Mouse (Mus musculus) liver, postnatal 0 days (tissue): Measurements from ENCODE around the gene Fbxl5. TPM values are rescaled to one million over a fixed set of nuclear protein-coding genes. Genes with fewer than 3 reads are reported as not detected.

Source experiments
- ATAC-seq: fragments of 200-750 bp; cut with Nextera tagmentation; 2 replicates; pipeline ENCODE4 v1.8.0; 2017; ENCODE audit warnings: mild to moderate bottlenecking, moderate library complexity
- DNase-seq: peaks from one replicate; pipeline ENCODE4 v3.0.0-alpha.2; 2016
- H3K27ac ChIP-seq: fragments of 300-500 bp; sonication (generic); 2 replicates; pipeline ENCODE4 v1.5.1; 2014; ENCODE audit warnings: antibody characterized with exemption, moderate library complexity, mild to moderate bottlenecking, low read depth
- H3K27me3 ChIP-seq: fragments of 300-500 bp; sonication (generic); 2 replicates; pipeline ENCODE4 v1.6.1; 2014; ENCODE audit warnings: low read length, control low read depth, mixed read lengths; ENCODE audit not compliant: insufficient read depth
- H3K36me3 ChIP-seq: fragments of 300-500 bp; sonication (generic); replicated peaks from 2 replicates; pipeline ENCODE4 v1.6.1; 2014; ENCODE audit warnings: mild to moderate bottlenecking, control low read depth, low read length, moderate library complexity, mixed read lengths; ENCODE audit not compliant: insufficient read depth
- H3K4me1 ChIP-seq: fragments of 300-500 bp; sonication (generic); 2 replicates; pipeline ENCODE4 v1.6.1; 2014; ENCODE audit warnings: antibody characterized with exemption, mild to moderate bottlenecking, control low read depth; ENCODE audit not compliant: insufficient read depth
- H3K4me2 ChIP-seq: fragments of 300-500 bp; sonication (generic); 2 replicates; pipeline ENCODE4 v1.6.1; 2014; ENCODE audit warnings: low read depth, mild to moderate bottlenecking, low read length, moderate library complexity, mixed read lengths
- H3K4me3 ChIP-seq: fragments of 300-500 bp; sonication (generic); 2 replicates; pipeline ENCODE4 v1.5.1; 2014; ENCODE audit warnings: low read depth, low read length
- H3K9ac ChIP-seq: fragments of 300-500 bp; sonication (generic); replicated peaks from 2 replicates; pipeline ENCODE4 v1.6.1; 2014; ENCODE audit warnings: mild to moderate bottlenecking, moderate library complexity
- H3K9me3 ChIP-seq: fragments of 300-500 bp; sonication (generic); 2 replicates; pipeline ENCODE4 v1.6.1; 2016; ENCODE audit warnings: mild to moderate bottlenecking, control low read depth, low read length, mixed read lengths
- CTCF ChIP-seq: sonication (generic); IDR thresholded peaks from 2 replicates; pipeline ENCODE4 v1.5.1; 2016; ENCODE audit warnings: antibody characterized with exemption, low read depth
- EP300 ChIP-seq: IDR thresholded peaks from 2 replicates; pipeline ENCODE4 v1.6.1; 2016; ENCODE audit warnings: antibody characterized with exemption, low read depth, mild to moderate bottlenecking
- WGBS: fragments of 180-500 bp; shearing (Covaris S2); extraction: QIAGEN DNeasy Blood & Tissue Kit; methylation state at CpG from one replicate; pipeline ENCODE4 v1.1.7; 2014; ENCODE audit not compliant: insufficient replicate concordance; 5-methylcytosine and 5-hydroxymethylcytosine counted together
- polyA plus RNA-seq: library from polyadenylated mRNA; unstranded; fragments of >200 nt; fragmentation: Nextera tagmentation; extraction: Ambion mirVana; gene quantifications from 2 replicates; pipeline ENCODE4 v1.2.1, GENCODE M21; 2015

Fbxl5 gene
- polyA plus RNA-seq, 1 experiment from 2014 or later = 15.9 TPM

DNA sequence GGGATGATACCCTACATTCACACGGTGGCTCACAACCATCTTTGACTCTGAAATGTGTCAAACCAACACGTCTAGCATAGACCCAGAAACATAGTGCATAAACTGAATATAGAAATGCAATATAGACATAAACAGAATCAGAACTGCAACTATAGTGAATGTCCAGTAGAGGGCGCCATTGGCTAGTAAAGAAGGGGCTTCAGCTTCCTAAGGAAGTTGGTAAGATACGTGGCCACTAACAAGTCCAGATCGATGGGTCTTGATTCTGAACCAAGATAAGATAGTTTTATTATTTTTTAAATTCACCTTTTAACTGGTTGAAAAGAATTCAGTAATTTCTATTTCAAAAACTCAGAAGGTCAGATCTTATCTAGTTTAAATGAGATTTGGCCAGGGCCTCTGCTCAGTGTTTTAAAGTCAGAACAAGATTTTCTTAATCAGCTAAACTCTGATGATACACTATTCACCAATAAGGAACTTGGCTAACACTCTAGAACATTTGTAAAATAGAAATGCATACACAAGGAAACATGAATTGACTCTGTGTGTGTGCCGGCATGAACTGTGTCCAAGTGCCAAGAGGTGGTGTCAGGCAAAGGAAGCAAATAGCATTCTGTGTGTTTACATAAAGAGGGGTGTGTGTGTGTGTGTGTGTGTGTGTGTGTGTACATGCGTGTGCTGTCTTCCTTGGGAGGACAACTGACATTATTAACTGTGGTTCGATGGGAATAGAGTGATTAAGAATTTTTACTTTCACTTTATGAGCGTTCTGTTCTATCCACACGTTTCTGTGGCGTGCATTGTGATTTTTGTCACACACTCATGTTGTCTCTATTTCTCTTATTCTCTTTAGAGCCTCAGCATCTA lies 19.9 kb upstream of the Fbxl5 start:
- Histone ChIP-seq H3K9ac (0 out of 2 replicates have a peak overlapping the region, but pooled peaks have one; percentile 35), H3K4me1 (no peaks in the 10 kb centered on the region), H3K4me3 (peak overlapping the region; percentile 29), H3K9me3 (peaks cover 2% of the 10 kb centered on the region; the same call in 1 of the 2 replicates), H3K36me3 (no peaks in the 10 kb centered on the region), H3K4me2 (peak overlapping the region; percentile 62), H3K27ac (peak overlapping the region; percentile 25; the same call in 1 of the 2 replicates), H3K27me3 (no peaks in the 10 kb centered on the region)
- ATAC-seq (peak; percentile 60), DNase-seq (peak; percentile 55)
- TF ChIP-seq CTCF = peak; percentile 91
- no peak for TF ChIP-seq EP300
- 19% methylated on average over 11 of the region's 11 CpGs for WGBS

DNA sequence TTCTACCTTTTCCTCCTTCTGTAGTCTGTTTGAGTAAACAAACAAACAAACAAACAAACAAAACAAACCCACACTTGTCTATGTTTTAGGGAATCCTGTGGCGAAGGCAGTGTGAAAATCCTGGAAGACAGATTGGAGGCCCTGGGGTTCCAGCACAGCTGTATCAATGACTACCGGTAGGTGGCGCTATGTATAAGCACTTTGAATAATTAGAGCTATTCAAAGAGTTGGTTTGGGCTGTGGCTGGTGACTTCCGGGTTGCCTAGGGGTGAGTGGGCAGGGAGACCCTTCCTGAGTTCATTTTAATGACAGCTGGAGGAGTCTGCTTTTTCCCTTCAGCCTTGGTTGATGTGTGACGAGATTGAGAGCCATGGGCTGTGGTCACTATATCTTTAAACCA lies 15.9 kb upstream of the Fbxl5 start:
- ATAC-seq (no peak), DNase-seq (peak; percentile 44)
- 42% methylated on average over 5 of the region's 5 CpGs for WGBS

DNA sequence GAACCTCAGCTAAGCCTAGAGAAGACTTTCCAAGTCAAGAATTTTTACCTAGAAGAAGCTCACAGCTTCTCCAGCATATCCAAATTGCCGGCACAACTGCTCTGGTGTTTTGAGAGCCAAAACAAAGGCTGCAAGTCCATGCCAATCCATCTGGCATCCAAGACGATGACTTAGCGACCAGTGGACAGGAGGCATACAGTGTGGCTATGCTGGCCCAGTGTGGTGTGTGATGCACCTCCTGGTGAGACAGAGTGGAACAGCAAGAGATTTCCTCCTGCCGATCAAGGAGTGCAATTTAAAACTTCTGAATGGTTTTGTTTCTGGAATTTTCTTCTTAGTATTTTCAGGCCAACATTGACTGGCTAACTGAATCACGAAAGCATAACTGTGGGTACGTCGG lies 15.2 kb upstream of the Fbxl5 start:
- no peaks in the 10 kb centered on the region for H3K36me3 ChIP-seq
- H3K4me3 ChIP-seq = no peak overlapping the region
- DNase-seq (no peak), ATAC-seq (no peak)
- H3K9me3 ChIP-seq = no peaks in the 10 kb centered on the region
- TF ChIP-seq EP300 = no peak
- peak; percentile 35 for TF ChIP-seq CTCF
- no peaks in the 10 kb centered on the region for H3K27me3 ChIP-seq
- H3K4me1 ChIP-seq = no peaks in the 10 kb centered on the region
- H3K27ac ChIP-seq = no peak overlapping the region
- no peak overlapping the region for H3K4me2 ChIP-seq
- no peak overlapping the region for H3K9ac ChIP-seq
- 85% methylated on average over 7 of the region's 7 CpGs for whole genome bisulfite sequencing

More for the DNA sequence above, 15.9 kb upstream of the Fbxl5 start:
- peak; percentile 74 for TF ChIP-seq CTCF
- TF ChIP-seq EP300 = no peak
- H3K9me3 ChIP-seq = no peaks in the 10 kb centered on the region
- H3K27me3 ChIP-seq = no peaks in the 10 kb centered on the region
- no peaks in the 10 kb centered on the region for H3K4me1 ChIP-seq
- no peak overlapping the region for H3K9ac ChIP-seq
- H3K4me3 ChIP-seq = no peak overlapping the region
- H3K36me3 ChIP-seq = no peaks in the 10 kb centered on the region
- no peak overlapping the region for H3K4me2 ChIP-seq
- no peak overlapping the region for H3K27ac ChIP-seq

DNA sequence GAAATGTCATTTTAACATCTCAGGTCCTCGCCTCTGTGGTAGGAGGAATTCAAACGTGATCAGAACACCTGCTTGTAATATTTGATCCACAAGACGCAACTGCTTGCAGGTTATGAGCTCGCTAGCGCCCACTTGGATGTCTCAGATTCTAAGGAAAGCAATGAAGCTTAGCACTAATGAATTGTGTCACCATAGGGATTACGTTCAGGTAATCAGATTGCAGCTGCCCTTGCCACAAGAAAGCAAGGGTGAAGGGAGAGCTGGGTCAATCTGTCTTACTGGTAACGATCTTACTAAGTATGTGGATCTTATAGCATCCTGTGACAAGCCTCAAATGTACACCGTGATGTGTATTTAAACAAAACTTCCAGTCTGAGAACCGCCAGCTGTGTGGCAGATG lies 5.9 kb upstream of the Fbxl5 start:
- 71% methylated on average over 9 of the region's 9 CpGs for WGBS
- H3K27ac ChIP-seq = no peak overlapping the region
- DNase-seq = no peak

DNA sequence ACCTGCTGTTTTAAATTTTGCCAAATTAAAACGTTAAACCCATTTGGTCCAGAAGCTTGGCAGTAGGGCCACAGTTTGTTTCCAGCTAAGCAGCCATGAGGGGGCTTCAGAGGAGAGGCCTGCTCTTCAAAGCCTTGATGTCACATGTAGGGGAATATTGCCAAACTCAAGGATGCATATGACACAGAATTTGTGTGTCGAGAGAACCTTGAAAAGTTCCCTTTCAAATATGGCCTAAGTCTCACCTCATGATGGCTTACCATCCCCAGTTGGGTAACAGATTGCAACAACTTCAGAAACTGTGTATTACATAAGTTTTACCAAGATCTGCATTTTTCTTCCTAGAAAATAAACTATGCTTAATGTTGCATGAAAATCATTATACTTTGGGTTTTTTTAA lies 5.4 kb upstream of the Fbxl5 start:
- no peaks in the 10 kb centered on the region for H3K4me1 ChIP-seq
- DNase-seq = no peak
- no peak overlapping the region for H3K4me2 ChIP-seq
- no peaks in the 10 kb centered on the region for H3K27me3 ChIP-seq
- H3K9ac ChIP-seq = no peak overlapping the region
- WGBS = 78% methylated on average over 2 of the region's 2 CpGs
- TF ChIP-seq CTCF (no peak), EP300 (peak; percentile 48; the same call in 1 of the 2 replicates)
- no peak overlapping the region for H3K4me3 ChIP-seq
- no peak for ATAC-seq
- H3K36me3 ChIP-seq = no peaks in the 10 kb centered on the region
- no peaks in the 10 kb centered on the region for H3K9me3 ChIP-seq
- no peak overlapping the region for H3K27ac ChIP-seq

More for the DNA sequence above, 5.9 kb upstream of the Fbxl5 start:
- TF ChIP-seq CTCF = no peak
- no peak for TF ChIP-seq EP300
- no peaks in the 10 kb centered on the region for H3K9me3 ChIP-seq
- H3K4me1 ChIP-seq = no peaks in the 10 kb centered on the region
- no peak for ATAC-seq
- no peak overlapping the region for H3K4me3 ChIP-seq
- no peaks in the 10 kb centered on the region for H3K27me3 ChIP-seq
- H3K36me3 ChIP-seq = no peaks in the 10 kb centered on the region
- no peak overlapping the region for H3K9ac ChIP-seq
- H3K4me2 ChIP-seq = no peak overlapping the region

DNA sequence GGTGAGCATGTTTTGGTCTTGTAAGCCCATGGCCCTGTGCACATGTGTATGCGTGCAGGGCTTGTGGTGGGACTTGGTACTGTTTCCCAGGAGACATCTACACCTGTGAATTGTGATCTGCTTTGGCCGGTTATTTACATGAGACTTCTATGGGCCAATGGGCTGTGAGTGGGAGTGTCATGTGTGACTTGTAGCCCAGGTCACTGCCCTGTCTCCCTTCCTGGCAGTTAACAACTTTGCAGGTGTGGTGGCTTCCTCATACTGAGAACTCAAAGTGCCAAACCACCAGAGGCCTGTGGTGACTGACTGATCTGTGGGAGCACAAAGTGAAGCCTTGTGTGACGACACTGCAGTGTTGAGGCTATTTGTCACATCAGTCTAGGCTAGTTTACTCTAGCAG lies 3.1 kb upstream of the Fbxl5 start:
- no peaks in the 10 kb centered on the region for H3K36me3 ChIP-seq
- no peak overlapping the region for H3K9ac ChIP-seq
- H3K4me1 ChIP-seq = no peaks in the 10 kb centered on the region
- H3K4me2 ChIP-seq = no peak overlapping the region
- ATAC-seq (peak; percentile 88), DNase-seq (peak; percentile 46)
- H3K9me3 ChIP-seq = no peaks in the 10 kb centered on the region
- H3K4me3 ChIP-seq = no peak overlapping the region
- H3K27me3 ChIP-seq = no peaks in the 10 kb centered on the region
- WGBS = 60% methylated on average over 3 of the region's 3 CpGs
- no peak for TF ChIP-seq EP300
- TF ChIP-seq CTCF = no peak
- H3K27ac ChIP-seq = no peak overlapping the region
